Mouse (Mus musculus): ENCODE data around the gene Cryl1.
A peak's percentile ranks its signal among the peaks of the same experiment; 100 is the strongest.

The Cryl1 gene

DNA sequence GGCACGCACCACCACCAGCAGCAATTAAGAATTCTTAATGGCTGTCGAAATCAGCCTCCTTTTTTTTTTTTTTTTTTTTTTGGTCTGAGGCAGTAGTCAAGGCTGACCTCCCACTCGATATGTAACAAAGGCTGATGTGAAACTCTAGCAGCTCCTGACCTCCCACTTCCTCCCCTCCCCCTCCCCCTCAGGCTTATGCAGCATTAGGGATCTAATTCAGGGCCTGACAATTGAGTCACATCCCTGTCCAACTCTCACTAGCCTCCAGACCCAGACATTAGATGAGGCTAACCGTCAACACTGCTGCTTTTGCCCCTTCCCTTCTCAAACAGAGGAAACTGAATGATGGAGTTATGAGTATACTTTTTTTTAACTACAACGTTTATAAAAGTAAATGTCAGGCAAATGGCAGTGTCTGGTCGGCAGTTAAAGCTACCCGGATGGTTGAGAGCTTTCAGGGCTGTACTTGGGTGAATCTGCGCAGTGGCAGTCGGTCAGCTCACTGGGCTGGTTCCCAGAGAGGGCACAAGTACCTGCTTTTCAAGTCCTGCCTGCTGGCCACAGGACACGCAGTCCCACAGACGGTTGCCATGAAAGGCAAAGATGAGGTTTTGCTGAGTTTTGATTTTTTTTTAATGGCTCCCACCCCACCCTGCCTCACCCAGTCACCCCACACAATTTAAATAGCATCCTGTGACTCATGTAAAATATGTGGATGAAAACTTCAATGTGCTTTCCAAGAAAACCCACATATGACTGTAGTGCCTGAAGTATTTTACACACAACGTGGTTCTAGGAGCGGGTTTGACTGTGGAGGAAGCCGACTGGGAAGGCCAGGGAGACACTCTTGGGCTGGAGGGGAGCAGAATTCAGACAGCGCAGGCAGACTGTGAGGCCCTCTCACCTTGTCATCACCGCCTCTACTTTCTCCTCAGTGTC lies 81.4 kb downstream of the Cryl1 start:
- DNase-seq = no peak

DNA sequence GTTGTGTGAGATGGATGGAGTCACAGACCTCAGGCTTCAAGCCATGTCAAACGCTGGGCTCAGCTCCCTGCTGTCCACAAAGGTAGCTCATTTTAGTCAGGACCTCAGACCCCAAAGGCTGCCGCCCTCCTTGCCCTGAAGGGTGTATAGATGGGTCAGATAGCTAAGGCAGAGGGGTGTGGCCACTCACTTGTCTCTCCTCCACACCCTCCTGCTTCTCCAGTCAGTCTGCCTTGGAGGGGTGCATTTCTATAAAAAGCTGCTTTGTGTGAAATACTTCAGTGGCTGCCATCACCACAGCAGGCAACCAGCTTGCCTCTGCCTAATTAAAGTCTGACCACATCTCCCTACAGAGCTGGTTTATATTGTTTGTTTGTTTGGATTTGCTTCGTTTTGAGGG lies 82.4 kb downstream of the Cryl1 start:
- no peak for DNase-seq

DNA sequence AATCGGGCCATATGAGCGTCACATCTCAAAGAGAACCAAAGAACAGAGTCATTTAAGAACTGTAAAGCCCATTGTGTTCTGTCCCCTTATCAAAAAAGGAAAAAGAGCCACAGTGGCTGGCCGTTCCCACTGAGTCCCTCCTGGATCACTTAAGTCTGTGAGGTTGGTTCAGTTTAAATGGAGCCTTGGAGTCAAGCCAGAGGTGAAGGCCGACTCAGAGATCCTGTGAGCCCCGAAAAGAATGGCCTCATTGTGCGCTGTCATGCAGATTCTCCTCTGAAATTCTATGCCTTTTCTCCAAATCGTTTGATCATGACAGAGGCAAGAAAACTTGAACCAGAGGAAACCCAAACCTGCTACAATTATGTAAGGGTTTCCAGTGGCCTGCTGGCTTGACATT lies 82.8 kb downstream of the Cryl1 start:
- no peak for DNase-seq

DNA sequence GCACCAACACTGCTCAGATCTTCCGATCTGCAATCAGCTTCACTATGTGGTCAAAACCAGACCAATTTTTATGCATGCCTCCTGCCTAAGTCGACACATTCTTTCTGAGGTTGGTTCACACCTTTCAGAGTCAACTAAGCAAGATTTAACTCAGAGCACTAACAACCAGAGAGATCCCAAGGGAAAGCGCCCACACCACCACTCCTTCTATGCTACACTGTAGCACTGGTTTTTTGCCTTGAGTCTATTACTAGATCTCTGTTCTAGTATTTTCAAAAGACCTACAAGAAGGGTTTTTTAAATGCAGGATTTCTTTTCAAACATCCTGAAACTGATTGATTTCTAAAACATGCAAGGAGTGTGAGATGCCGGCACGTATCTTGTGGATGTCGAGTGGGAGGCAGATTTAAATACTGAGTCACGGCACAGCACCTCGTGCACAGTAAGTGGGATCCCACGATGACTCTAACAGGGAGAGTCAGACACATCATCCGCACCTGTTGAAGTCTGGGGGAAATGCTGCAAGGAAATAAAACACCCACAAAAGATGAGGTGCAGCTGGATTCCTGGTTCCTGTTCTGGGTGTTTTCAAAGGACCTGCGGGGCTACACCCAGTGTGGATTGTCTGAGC lies 96.6 kb downstream of the Cryl1 start:
- no peak for DNase-seq

DNA sequence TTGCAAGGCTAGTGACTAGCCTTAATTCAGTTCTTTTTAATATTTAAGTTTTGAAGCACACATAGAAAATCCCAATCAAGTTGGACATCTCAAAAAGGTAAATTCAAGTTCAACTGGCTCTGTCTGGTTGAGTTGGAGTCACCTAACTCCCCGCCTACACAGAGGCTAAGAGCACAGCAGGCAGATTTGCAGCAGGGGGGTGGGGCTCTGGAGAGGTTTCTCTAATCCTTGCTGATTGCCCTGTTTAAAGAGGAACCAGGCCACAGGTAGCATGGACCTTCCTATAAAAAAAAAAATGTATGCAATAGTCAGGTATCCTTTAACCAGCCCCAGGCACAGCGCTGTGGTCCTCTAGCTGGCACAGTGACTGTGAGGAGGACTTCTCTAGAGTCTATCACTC lies 97.8 kb downstream of the Cryl1 start:
- DNase-seq = no peak

DNA sequence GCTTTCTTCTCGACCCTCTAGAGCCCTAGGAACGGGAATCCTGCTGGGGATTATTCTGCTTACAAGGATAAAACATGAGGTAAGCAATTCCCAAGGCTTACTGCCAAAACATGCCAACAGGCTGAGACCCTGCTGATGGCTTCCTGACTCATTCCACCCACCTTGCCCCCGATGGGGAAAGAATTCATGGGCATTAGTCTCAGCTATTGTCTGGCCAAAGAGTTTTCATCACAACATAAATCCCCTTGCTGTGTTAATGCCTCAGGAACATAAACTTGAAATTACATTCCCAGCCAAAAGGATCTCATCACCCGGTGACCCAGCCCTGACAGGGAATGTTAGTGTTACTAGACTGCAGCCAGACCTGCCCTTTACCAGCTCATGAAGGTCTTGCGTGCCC lies 100.7 kb downstream of the Cryl1 start:
- no peak for DNase-seq

DNA sequence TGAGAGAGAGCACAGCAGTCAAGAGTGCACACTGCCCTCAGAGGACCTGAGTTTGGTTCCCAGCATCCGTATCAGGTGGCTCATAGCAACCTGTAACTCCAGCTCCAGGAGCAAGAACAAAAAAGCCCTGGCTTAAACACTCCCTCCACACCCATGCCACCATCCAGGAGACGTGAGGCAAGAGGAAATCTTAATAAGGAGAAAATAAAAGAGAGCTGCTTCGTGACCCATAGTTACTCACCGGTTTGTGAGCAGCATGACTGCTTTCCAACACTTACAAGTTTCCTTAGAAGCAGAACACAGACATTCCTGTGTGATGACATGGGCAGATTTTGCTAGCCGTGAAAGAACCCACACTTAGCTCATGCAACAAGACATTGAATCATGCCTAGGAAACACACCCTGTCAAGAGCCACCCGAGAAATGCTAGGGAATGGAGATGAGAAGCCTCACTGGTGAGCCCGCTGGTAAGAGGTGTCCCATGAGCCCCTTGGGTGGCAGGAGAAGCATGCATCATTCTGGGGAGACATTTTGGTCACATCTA lies 106.9 kb downstream of the Cryl1 start:
- no peak for DNase-seq

DNA sequence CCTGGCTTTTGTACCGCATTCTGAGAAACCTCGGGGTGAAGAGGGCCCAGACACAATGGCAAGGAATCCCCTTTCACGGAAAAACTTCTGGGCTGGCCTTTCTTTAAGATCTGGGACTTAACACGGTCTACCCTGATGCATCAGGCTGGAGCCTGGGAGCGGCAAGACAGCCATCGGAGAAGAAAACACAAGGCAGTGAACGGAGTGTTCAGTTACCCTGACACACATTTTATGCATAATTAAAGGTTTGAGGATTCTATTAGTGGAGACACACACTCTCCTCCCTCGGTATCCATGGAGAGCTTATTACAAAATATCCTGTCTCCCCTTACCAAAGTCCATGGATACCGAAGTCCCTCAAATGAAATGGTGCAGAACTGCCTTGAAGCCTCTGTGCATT lies 109.2 kb downstream of the Cryl1 start:
- no peak for DNase-seq

DNA sequence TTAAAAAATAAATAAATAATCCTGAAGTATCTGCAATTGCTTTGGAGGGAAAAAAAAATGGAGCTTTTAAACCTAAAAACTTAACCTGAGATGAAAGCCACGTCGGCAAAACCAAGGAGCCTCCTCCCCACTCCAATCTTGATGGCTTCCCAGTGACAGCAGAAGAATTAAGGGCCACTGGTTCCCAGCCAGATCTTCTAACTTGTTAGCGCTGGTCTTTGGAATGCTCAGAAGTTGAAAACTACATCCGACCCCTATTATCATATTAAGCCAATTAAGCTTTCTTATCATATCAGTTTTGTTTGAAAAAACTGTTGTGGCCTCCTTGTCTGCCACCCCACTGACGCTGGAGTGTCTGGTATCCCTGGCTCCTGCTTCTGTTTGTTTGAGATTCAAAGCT lies 114.5 kb downstream of the Cryl1 start:
- no peak for DNase-seq

DNA sequence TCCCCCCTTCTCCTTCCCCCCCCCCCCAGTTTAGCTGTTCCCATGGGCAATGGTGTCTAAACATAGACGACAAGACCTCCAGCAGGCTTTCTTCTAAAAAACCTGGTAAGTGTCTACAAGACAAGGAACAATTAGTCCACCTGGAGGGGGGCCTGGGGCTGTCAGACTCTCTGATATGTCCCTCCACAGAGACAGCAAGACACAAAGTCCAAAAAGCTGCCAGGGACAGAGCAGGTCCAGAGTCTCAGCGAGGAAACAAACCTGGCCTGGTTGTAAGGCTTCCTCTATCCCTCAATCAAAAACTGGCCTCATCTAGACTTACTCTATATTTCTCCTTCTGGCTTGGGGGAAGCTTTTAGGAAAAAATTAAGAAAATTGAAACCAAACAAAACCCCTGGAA lies 115.7 kb downstream of the Cryl1 start:
- no peak for DNase-seq

DNA sequence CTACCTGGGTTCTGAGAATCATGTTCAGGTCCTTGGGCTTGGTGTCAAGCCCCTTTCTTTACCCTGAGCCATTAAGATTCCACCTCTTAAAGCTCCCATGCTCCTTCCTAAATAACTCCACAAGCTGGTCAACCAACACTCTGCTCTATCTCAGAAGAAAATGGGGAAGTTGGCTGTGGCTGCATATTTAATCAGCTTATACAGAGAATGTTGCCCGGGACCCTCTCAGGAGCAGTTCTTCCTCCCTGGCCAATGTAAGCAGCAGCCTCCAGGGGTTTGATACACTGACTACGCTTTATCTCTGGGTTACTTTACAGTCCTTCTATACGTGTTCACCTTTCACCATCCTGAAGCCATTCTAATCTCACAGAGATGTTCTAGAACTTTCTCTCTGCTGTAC lies 117.5 kb downstream of the Cryl1 start:
- no peak for DNase-seq

DNA sequence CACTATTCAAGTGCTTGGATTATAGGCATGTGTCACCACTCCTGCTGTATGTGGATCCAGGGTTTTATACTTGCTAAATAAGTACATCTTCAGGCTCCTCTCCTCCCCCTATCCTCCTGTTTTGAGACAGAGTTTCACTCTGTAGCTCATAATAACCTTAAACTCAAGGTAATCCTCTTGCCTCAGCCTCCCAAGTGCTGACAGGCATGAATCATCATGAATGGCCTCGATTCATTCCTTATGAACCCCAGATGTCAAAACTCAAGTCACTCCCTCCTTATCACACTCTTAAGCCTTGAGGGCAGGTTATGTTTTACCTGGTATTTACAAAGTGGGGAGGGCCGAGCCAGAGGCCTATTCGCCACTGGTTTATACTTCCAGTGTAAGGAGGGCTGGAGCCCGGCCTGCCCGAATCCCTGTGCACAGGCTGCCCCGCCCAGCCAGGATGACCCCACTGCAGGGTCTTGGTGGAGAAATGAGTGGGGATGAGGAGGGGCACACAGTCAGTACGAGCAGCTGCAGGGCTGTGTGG lies 121.8 kb downstream of the Cryl1 start:
- no peak for DNase-seq

DNA sequence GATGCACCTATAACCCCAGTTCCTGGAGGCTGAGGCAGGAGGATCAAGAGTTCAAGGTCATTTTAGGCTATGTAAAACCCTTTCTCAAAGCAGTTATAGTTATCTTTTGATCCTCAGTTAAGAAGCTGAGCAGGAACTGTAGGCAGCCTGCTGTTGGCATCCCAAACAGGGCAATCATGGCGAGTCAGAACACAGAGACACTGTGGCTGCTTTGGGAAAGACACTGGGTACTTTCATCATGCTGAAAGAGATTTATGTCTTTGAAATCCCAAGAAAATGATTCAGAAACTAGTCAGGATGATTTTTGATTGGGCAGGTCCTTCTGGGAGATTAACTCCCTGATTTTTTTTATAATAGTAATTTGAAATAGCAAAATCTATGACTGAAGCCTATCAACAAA lies 126.0 kb downstream of the Cryl1 start:
- DNase-seq = no peak

DNA sequence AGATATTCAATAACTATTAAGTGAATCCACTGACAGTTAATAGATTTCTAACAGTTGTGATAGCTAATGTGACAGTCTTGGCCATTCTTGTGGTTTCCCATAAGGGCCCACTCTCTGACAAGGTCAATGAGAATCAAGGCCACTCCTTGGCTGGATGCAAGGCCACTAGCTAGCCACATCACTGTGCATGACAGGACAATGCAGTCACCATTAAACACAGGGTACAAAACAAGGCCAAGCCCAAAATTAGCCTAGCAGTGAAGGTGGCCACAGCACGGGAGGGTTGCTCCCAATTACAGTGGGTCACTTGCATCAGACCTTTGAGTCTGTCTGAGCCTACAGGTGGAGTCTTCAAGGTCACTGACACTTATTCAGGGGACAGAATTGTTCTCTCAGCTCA lies 126.5 kb downstream of the Cryl1 start:
- DNase-seq = no peak

DNA sequence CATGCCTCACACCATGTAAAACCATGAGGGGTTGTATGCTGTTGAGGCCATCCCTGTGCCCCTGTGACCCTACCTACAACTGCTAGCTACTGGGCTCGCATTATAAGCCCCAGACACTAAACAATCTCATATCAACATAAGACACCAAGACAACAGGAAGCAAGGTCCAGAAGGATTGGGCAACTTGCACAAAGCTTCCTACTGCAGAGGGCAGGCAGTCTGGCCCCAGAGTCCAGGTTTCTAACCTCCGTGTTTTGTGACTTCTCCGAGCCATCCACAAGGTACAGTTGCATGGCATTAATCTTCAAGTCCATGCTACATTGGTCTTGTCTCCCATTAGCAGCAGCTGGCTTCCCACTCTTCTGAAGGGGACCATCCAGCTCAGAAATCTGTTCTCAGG lies 129.4 kb downstream of the Cryl1 start:
- DNase-seq = no peak

DNA sequence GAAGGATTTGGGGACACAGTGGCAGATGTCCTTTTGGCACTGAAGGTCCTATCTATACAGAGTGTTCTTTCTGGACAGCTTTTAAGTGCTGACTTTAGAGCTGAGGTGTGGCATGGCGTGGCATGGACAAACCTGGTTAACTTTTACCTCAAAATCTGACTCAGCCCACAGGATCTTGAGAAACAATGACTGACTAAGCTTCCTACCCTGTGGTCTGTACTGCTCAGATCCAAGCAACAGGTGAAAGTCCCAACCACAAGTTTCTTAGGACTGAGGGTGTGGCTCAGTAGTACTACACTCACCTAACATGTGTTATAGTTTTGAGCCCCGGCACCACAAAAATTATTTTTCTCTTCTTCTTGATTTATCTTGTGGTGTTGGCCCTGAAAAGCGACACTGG lies 130.0 kb downstream of the Cryl1 start:
- no peak for DNase-seq

DNA sequence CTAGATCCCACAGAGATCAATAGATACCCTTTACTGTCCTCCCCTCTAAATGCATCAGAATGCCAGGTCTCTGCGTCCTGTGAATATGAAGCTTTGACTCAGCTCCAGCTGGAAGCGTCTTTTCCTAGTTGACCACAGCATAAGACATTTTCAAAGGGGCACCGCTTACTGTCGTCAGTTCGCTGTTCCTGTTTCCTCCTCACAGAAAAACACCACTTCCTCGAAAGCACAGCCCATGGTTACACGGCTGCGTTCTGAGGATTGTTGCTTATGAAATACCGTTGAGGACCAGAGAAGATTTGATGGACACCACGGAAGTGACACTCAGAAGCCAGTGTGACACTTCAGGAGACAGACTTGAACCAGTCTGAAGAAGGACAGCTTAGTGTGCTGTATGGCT lies 134.4 kb downstream of the Cryl1 start:
- no peak for DNase-seq

DNA sequence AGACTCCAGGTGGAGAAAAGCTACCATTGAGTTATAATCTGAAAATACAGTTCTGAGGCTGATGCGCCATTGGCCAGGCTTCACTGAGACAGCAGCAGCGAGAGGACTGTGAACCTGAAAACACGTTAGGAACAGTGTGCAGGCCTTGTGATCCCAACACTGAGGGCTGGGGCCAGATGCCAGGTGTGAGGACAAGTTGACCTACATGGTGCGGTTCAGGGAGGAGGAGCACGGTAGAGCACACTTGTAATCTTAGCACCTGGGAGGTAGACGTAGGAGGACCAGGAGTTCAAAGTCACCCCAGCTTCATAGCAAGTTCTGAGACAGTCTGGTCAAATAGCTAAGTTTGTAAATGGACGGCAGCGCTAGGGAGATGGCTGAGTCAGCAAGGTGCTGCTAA lies 139.0 kb downstream of the Cryl1 start:
- DNase-seq = no peak

DNA sequence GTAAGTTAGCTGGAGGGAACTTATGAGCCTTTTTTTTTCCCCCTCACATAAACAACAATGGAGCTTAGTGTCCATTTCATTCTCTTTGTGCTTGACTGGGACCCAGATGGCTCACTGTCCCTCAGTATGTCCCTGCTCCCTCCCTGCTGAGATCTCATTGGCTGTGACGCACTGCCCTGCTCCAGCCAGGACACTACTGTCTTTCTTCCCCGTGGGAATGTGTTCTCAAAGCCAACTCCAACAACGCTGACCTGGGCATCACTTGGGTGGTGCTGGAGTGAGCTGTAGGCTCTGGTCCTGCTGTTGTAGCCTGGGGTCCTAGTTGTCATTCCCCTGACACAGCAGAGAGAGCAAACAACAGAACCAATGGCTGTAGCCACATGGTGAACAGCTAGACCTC lies 149.7 kb downstream of the Cryl1 start:
- no peak for DNase-seq

DNA sequence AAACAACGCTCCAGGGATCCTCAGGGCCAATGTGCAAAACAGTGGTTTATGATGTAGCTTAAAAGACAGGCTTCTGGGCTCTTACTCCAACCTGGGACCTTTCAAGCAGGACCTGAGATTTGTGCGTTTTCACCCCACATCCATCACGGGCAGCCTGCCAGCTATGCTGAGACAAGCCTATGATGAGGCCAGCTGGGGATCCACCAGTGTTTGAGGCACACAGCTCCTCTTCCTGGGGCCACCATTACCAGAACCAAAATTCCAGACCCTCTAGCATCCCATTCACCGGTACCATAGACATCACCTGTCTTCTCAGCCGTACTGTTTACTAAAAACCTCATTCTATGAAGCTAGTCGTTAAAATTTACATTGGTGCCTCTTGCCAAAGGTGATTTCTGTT lies 151.8 kb downstream of the Cryl1 start:
- peak; percentile 13 for DNase-seq

DNA sequence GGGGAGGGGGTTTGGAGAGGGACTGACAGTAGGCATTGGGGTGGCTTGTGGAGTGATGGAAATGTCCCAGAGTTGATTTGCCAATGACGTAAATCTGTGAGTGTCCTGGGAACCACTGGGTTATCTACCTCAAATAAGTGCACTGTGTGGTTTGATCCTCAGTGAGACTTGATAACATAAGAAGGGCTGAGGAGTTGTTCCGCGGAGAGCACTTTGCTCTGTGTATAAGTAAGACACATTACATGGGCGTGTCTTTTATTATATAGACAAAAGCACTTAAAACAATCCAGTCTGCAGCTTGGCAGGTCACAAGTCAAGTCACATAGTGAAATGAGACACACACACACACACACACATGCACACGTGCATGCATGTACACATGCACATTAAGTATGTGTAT lies 155.4 kb downstream of the Cryl1 start:
- no peak for DNase-seq

DNA sequence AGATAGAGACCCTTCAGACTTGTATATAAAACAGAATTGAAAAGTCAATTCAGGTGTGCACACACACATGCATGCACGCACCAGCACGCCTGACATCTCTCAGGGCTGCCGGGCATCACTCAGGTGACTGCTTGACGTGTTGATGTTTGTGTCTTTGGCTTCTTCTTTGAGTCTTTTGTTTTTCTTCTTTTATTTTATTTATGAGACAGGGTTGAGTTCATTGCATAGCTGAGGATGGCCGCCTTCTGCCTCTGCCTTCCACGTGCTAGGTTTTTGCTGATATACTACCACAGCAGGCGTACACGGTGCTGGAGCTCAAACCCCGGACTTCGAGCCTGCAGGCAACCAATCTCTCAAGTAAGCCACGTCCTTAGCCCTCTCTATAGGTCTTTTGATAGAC lies 163.1 kb downstream of the Cryl1 start:
- DNase-seq = no peak

DNA sequence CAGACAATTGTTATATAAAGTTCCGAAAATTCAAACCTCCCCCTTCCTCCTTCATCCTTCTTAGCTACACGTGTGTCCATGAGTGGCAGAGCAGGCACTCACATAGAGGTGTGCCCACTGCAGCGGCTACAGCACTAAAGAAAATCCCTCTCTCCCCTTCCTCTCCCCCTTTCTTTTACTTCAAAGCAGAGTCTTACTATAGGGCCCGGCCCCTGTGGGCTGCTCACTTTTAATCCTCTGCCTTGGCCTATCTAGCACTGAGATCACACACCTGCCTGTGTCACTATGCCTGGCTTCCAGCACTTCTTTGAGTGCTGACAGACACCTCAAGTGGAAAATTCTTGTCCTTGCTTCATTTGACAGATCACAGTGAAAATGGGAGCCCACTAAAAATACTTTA lies 163.6 kb downstream of the Cryl1 start:
- DNase-seq = no peak

All from right cerebral cortex, postnatal 14 days (tissue).